ENCODE assay signal across 14 mouse cellular contexts in the genomic region with DNA sequence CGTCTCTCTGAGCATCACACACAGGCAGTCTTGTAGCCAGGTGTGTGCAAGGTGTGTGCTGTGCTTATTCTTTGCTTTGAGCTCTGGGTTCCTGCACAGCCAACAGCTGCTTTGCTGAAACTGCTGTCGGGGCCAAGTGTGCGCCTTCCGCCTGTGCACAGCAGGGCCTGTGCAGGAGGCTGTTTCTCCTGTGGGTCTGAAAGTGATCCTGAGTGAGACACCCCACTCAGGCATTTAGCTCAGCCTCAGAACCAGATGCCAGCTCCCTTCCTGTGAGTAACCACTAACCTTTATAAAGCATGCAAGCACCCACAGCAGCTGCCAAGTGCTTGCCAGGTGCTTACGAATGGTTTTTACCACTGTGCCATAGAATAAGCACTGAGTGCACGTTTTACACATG.
DNase-seq lines count a peak whose midpoint lies in the region; ATAC-seq lines count a peak whose summit lies in the region.
"Had no signal": no experiment of that assay in that cellular context is flagged by ENCODE, and none has a peak within 500 bp of the region (broad histone marks: within the 10 kb centered on the region; RNA-seq: fewer than 3 reads in every experiment).

No protein-coding gene starts in this region.

- DNase-seq in layer of hippocampus, adult 9-11 months: peak; percentile 33
- DNase-seq in layer of hippocampus, postnatal 10 days (ENCODE audit: low spot score in 2 of 2): no peak
- DNase-seq in NIH3T3 (ENCODE audit: low read depth): peak; percentile 2
- DNase-seq in thymus, postnatal 10 days (ENCODE audit: low spot score in 2 of 2): peak; percentile 67 to 78
- DNase-seq in lung, postnatal 14 days: no peak
- DNase-seq in kidney, postnatal 25 days: no peak
- DNase-seq: adrenal gland, postnatal 14 days; cerebellum, postnatal 36 days; kidney, adult 18-20 months; kidney, postnatal 36 days; spleen, adult 18-20 months had no signal

- peak; percentile 69 to 74 for ATAC-seq in hematopoietic stem cell, adult 5-6 weeks (replicated peaks in 1 of 2; ENCODE audit: insufficient read depth in 1 of 2, low FRiP score in 2 of 2, low TSS enrichment in 1 of 2, low read depth in 1 of 2, poor library complexity in 2 of 2, severe bottlenecking in 2 of 2)
- ATAC-seq: forebrain, embryonic 15.5 days; liver, embryonic 12.5 days had no signal

Comparison
In these comparisons a context has a peak if more than half of its experiments do, and no peak if none do; other contexts are left out.
1. DNase-seq: peak in layer of hippocampus, adult 9-11 months (single experiment), NIH3T3 (single experiment) and thymus, postnatal 10 days (2 of 2); none in layer of hippocampus, postnatal 10 days (0 of 2), lung, postnatal 14 days (single experiment) and kidney, postnatal 25 days (0 of 2).